8 mouse cellular contexts compared by ENCODE assay signal in the genomic region with DNA sequence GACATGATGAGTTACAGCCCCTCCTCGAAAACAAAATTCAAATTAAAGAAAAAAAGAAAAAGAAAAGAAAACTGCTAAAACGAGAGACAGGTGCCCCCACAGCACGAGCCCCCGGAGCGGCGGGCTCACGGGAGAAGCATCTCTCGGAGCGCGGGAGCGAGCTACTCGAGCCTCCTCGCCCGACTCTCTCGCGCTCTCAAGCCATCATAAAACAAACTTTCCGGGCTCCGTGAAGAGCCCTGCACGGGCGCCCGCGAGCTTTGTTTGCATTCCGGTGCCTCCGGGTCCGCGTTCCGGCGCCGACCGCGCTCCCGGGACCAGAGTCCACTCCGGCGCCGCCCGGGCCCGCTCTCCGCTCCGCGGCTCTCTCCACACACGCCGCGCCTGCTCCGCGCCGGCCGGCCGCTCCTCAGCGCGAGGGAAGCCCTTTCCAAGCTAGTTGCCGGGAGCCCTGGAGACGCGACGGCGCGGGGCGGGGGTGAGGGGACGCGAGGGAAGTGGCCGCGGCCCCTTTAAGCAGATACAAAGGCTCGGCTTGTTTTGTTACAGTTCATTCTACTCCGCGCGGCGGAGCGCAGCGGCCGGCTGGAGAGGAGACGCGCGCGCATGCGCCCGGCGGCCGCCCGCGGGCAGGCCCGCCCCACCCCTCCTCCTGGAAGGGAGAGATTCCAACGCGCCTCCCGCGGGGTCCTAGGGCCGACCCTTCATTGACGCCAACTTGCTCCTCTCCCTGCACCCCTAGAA. TPM values are rescaled to one million over a fixed set of nuclear protein-coding genes. Genes with fewer than 3 reads are reported as not detected.
A peak's percentile ranks its signal among the peaks of the same experiment; 100 is the strongest.
DNase-seq lines count a peak whose midpoint lies in the region; ATAC-seq and TF ChIP-seq lines count a peak whose summit lies in the region.

A gene (minus strand): TSS at position 600 of the 744 bp plus-strand sequence.

- under 1% methylated on average over 86 of the region's 86 CpGs for WGBS in embryonic facial prominence, embryonic 10.5 days
- under 1% methylated on average over 86 of the region's 86 CpGs for WGBS in midbrain, embryonic 10.5 days
- WGBS in small intestine, adult 2 months: under 1% methylated on average over 86 of the region's 86 CpGs

- intact Hi-C loops in left cerebral cortex, postnatal 36 days (cut with DNase I): loop anchor here (5.0 to 10.0 kb wide), 3 partner anchors 116 to 201 kb away; no protein-coding TSS in a partner anchor

- H3K36me3 ChIP-seq in embryonic facial prominence, embryonic 10.5 days (replicated peaks): peaks cover 3% of the 10 kb centered on the region; the same call in 1 of the 2 replicates
- no peaks in the 10 kb centered on the region for H3K36me3 ChIP-seq in midbrain, embryonic 10.5 days
- no peaks in the 10 kb centered on the region for H3K36me3 ChIP-seq in small intestine, adult 2 months (ENCODE audit: control insufficient read depth, insufficient read depth, low read length)

- peaks cover 40% of the 10 kb centered on the region for H3K4me1 ChIP-seq in embryonic facial prominence, embryonic 10.5 days
- H3K4me1 ChIP-seq in midbrain, embryonic 10.5 days: peaks cover 36% of the 10 kb centered on the region
- no peaks in the 10 kb centered on the region; the same call in 1 of the 2 replicates for H3K4me1 ChIP-seq in small intestine, adult 2 months (ENCODE audit: control insufficient read depth, insufficient read depth, insufficient read length, low read length)

- peaks cover 7% of the 10 kb centered on the region; the same call in 1 of the 2 replicates for H3K9me3 ChIP-seq in embryonic facial prominence, embryonic 10.5 days
- H3K9me3 ChIP-seq in midbrain, embryonic 10.5 days (replicated peaks): peaks cover 5% of the 10 kb centered on the region

- H3K27me3 ChIP-seq in embryonic facial prominence, embryonic 10.5 days (replicated peaks; ENCODE audit: low read depth, poor library complexity, severe bottlenecking): no peaks in the 10 kb centered on the region
- peaks cover 5% of the 10 kb centered on the region; the same call in 1 of the 2 replicates for H3K27me3 ChIP-seq in midbrain, embryonic 10.5 days (ENCODE audit: low read depth, poor library complexity, severe bottlenecking)
- H3K27me3 ChIP-seq in small intestine, adult 2 months (ENCODE audit: control insufficient read depth, insufficient read depth, low read length): no peaks in the 10 kb centered on the region

- no peak for ATAC-seq in erythroid progenitor cell, adult 5-6 weeks (replicated peaks; ENCODE audit: low FRiP score, poor library complexity, severe bottlenecking)

- peak within 1 kb of the TSS; percentile 85 for H3K4me3 ChIP-seq in embryonic facial prominence, embryonic 10.5 days
- peak within 1 kb of the TSS; percentile 91 for H3K4me3 ChIP-seq in midbrain, embryonic 10.5 days
- H3K4me3 ChIP-seq in small intestine, adult 2 months (ENCODE audit: low read depth, low read length): peak within 1 kb of the TSS; percentile 72

- no peak for TF ChIP-seq CTCF in small intestine, adult 2 months (IDR thresholded peaks at IDR 0.05; ENCODE audit: extremely low read depth, insufficient read length, insufficient replicate concordance, low read depth, low read length)

- DNase-seq in adrenal gland, postnatal 25 days: peak; percentile 96
- peak; percentile 99 for DNase-seq in embryonic facial prominence, embryonic 10.5 days (ENCODE audit: low spot score)
- peak; percentile 94 to 97 for DNase-seq in heart, adult 18-20 months
- DNase-seq in kidney, adult 11 months: peak; percentile 95
- DNase-seq in left cerebral cortex, postnatal 36 days (ENCODE audit: low spot score in 2 of 2): peak; percentile 94 to 95
- DNase-seq in midbrain, embryonic 10.5 days (ENCODE audit: low spot score): peak; percentile 98

- peak within 1 kb of the TSS; percentile 98 for H3K27ac ChIP-seq in embryonic facial prominence, embryonic 10.5 days (replicated peaks)
- peak within 1 kb of the TSS; percentile 95 for H3K27ac ChIP-seq in midbrain, embryonic 10.5 days (replicated peaks)
- peak within 1 kb of the TSS; percentile 91 for H3K27ac ChIP-seq in small intestine, adult 2 months (ENCODE audit: insufficient read depth, low read depth, low read length)

- TF ChIP-seq POLR2A in small intestine, adult 2 months (IDR thresholded peaks at IDR 0.05; ENCODE audit: low read depth, low read length): peak; percentile 58; the same call in 1 of the 2 replicates

RNA-seq across cellular contexts. Expression of the gene that starts here (rescaled TPM):
- total RNA-seq in adrenal gland, postnatal 25 days (2021): 13.0 and 19.2 TPM in 2 replicates
- 16.1 and 16.2 TPM in 2 replicates for polyA plus RNA-seq in embryonic facial prominence, embryonic 10.5 days (2016; fragmentation: Nextera tagmentation; extraction: Ambion mirVana)
- total RNA-seq in heart, adult 18-20 months (2021): 10 to 100 TPM; 13.9 to 18.5 TPM
- total RNA-seq in left cerebral cortex, postnatal 36 days (2021): 10 to 100 TPM; 81.0 to 87.5 TPM
- 19.4 and 29.7 TPM in 2 replicates for polyA plus RNA-seq in midbrain, embryonic 10.5 days (2016; fragmentation: Nextera tagmentation; extraction: Ambion mirVana)
- 2.5 and 7.0 TPM in 2 replicates for polyA plus RNA-seq in small intestine, adult 2 months (2012; rRNA removed)
- not detected in 2 replicates for total RNA-seq in erythroid progenitor cell, adult 5-6 weeks (2015; ENCODE audit: low replicate concordance)
- not detected in 2 replicates for total RNA-seq in erythroid progenitor cell, adult 5-6 weeks (2017; ENCODE audit: low replicate concordance)

Comparison
In these comparisons a context has a peak if more than half of its experiments do, and no peak if none do; other contexts are left out.
1. RNA of the gene that starts here (total RNA-seq): 81.0 to 87.5 TPM in left cerebral cortex, postnatal 36 days, 13.9 to 18.5 TPM in heart, adult 18-20 months and 13.0 to 19.2 TPM in adrenal gland, postnatal 25 days; not detected in erythroid progenitor cell, adult 5-6 weeks; every median in the first group is over 10 times any median in the second.
2. Peak in every context shown above with its lines, with median percentiles within 50 percentile points of each other: DNase-seq, H3K27ac ChIP-seq and H3K4me3 ChIP-seq.